8 mouse cellular contexts compared by ENCODE assay signal in the genomic region with DNA sequence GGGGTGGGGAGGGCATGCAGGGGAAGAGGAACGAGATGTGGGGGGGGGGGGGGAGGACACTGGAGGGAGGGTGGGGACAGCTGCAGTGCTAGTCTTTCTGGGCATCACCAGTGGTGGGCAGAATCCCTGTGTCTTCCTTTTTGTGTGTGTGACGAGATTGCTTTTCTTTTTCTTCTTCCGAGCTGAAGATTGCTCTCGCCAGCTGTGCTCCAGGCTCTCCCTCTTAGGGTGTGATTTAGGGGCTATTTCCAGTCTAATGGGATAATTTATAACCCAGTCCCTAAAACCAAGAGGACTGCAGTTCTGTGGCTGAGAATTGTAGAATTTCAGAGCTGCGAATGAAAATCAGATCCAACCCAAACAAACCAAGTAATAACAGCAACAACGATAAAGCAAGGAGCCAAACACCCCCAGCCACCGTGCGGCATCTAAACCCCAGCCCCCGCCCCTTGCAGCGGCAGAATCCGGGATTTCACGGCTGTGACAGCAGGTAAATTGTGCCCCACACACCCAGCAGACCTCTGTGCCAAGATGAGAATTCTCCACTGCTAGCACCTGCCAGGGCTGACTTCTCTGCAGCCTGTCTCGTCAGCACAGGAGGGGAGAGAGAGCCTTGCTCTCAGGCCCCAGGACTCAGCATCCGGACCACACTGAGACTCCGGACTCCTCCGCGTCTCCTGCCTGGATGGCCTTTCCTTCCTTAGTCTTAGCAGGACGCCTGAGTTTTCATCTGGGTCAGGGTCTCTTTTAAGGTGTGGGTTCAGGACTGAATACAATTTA.
DNase-seq lines count a peak whose midpoint lies in the region; ATAC-seq and TF ChIP-seq lines count a peak whose summit lies in the region.

No protein-coding gene starts in this region.

- H3K27me3 ChIP-seq in CH12.LX (replicated peaks): peaks cover 5% of the 10 kb centered on the region
- peaks cover 53% of the 10 kb centered on the region for H3K27me3 ChIP-seq in forebrain, embryonic 10.5 days (ENCODE audit: poor library complexity, severe bottlenecking)
- H3K27me3 ChIP-seq in kidney, postnatal 0 days (ENCODE audit: insufficient read depth, low read length): no peaks in the 10 kb centered on the region
- peaks cover 4% of the 10 kb centered on the region; the same call in 1 of the 2 replicates for H3K27me3 ChIP-seq in neural tube, embryonic 12.5 days (replicated peaks)

- no peak overlapping the region for H3K9ac ChIP-seq in CH12.LX (ENCODE audit: insufficient read depth, low read depth)
- 0 out of 2 replicates have a peak overlapping the region, but pooled peaks have one; percentile 37 for H3K9ac ChIP-seq in kidney, postnatal 0 days (ENCODE audit: low read depth, low read length)
- H3K9ac ChIP-seq in neural tube, embryonic 12.5 days: peak overlapping the region; percentile 55; the same call in 1 of the 2 replicates

- dilution Hi-C loops in CH12.LX (cut with MboI; ENCODE audit: extremely low pct_ligation_motif_present, extremely low pct_unique_long_range_greater_than_20kb, low sequenced_read_pairs): no loop called here

- no peak for TF ChIP-seq RAD21 in CH12.LX (IDR thresholded peaks at IDR 0.05; ENCODE audit: low read depth, low read length)

- ATAC-seq in kidney, postnatal 0 days (replicated peaks; ENCODE audit: low FRiP score, low read depth): peak; percentile 40; the same call in 1 of the 2 replicates
- peak; percentile 69 for ATAC-seq in neural tube, embryonic 12.5 days (ENCODE audit: low FRiP score, low read depth)

- in situ Hi-C loops in CH12.LX (cut with MboI; ENCODE audit: low pct_ligation_motif_present, low pct_unique_long_range_greater_than_20kb, low sequenced_read_pairs): no loop called here

- DNase-seq in cerebellum, adult 18-20 months: peak; percentile 31 to 42
- no peak for DNase-seq in cerebellum, adult 11 months
- DNase-seq in CH12.LX (ENCODE audit: extremely low read depth): no peak
- DNase-seq in forebrain, embryonic 10.5 days (ENCODE audit: extremely low spot score, low spot score): peak; percentile 49
- DNase-seq in kidney, postnatal 0 days (ENCODE audit: low spot score): peak; percentile 83
- DNase-seq in right cerebral cortex, postnatal 25 days: no peak
- no peak for DNase-seq in layer of hippocampus, adult 9-10 months (ENCODE audit: low spot score)

- H3K36me3 ChIP-seq in CH12.LX (replicated peaks in 1 of 2; ENCODE audit: control insufficient read depth in 1 of 2, insufficient read depth in 1 of 2, low read length in 1 of 2): no peaks in the 10 kb centered on the region
- H3K36me3 ChIP-seq in forebrain, embryonic 10.5 days (replicated peaks): no peaks in the 10 kb centered on the region
- H3K36me3 ChIP-seq in kidney, postnatal 0 days (ENCODE audit: insufficient read depth, low read length): no peaks in the 10 kb centered on the region
- no peaks in the 10 kb centered on the region for H3K36me3 ChIP-seq in neural tube, embryonic 12.5 days

- H3K9me3 ChIP-seq in CH12.LX (replicated peaks; ENCODE audit: low read length): no peaks in the 10 kb centered on the region
- no peaks in the 10 kb centered on the region for H3K9me3 ChIP-seq in forebrain, embryonic 10.5 days
- H3K9me3 ChIP-seq in kidney, postnatal 0 days (replicated peaks; ENCODE audit: low read length): no peaks in the 10 kb centered on the region
- no peaks in the 10 kb centered on the region for H3K9me3 ChIP-seq in neural tube, embryonic 12.5 days

- H3K4me2 ChIP-seq in CH12.LX (ENCODE audit: insufficient read depth, low read depth, poor library complexity, severe bottlenecking): peak overlapping the region; percentile 90
- H3K4me2 ChIP-seq in kidney, postnatal 0 days (ENCODE audit: low read length): peak overlapping the region; percentile 64
- H3K4me2 ChIP-seq in neural tube, embryonic 12.5 days (replicated peaks): peak overlapping the region; percentile 61

- peaks cover 5 to 14% of the 10 kb centered on the region in 2 experiments; a peak in 3 of 4 replicates for H3K4me1 ChIP-seq in CH12.LX (ENCODE audit: control insufficient read depth in 1 of 2, insufficient read depth in 2 of 2)
- H3K4me1 ChIP-seq in forebrain, embryonic 10.5 days: peaks cover 65% of the 10 kb centered on the region
- peaks cover 20% of the 10 kb centered on the region for H3K4me1 ChIP-seq in kidney, postnatal 0 days (replicated peaks; ENCODE audit: insufficient read depth, low read length)
- peaks cover 50% of the 10 kb centered on the region for H3K4me1 ChIP-seq in neural tube, embryonic 12.5 days

- no peak overlapping the region for H3K4me3 ChIP-seq in CH12.LX (replicated peaks in 1 of 3; ENCODE audit: low read depth in 2 of 3, low read length in 2 of 3, poor library complexity in 1 of 3)
- peak overlapping the region; percentile 51 for H3K4me3 ChIP-seq in forebrain, embryonic 10.5 days
- peak overlapping the region; percentile 27 for H3K4me3 ChIP-seq in kidney, postnatal 0 days (replicated peaks; ENCODE audit: low read depth, low read length)
- H3K4me3 ChIP-seq in neural tube, embryonic 12.5 days: peak overlapping the region; percentile 19; the same call in 1 of the 2 replicates

- 1% methylated on average over 18 of the region's 18 CpGs for WGBS in forebrain, embryonic 10.5 days
- whole genome bisulfite sequencing in kidney, postnatal 0 days: 4% methylated on average over 17 of the region's 18 CpGs
- WGBS in neural tube, embryonic 12.5 days: under 1% methylated on average over 18 of the region's 18 CpGs

- H3K27ac ChIP-seq in CH12.LX (ENCODE audit: insufficient read depth, low read depth): no peak overlapping the region
- peak overlapping the region; percentile 80 for H3K27ac ChIP-seq in forebrain, embryonic 10.5 days
- H3K27ac ChIP-seq in kidney, postnatal 0 days: peak overlapping the region; percentile 71
- H3K27ac ChIP-seq in neural tube, embryonic 12.5 days: no peak overlapping the region

- H3K79me2 ChIP-seq in CH12.LX (replicated peaks; ENCODE audit: control insufficient read depth, extremely low read depth, insufficient read depth, poor library complexity, severe bottlenecking): no peaks in the 10 kb centered on the region

- no peak for TF ChIP-seq POLR2A in CH12.LX (IDR thresholded peaks at IDR 0.05; ENCODE audit: low read depth, low read length)

- no peak for TF ChIP-seq EP300 in CH12.LX (IDR thresholded peaks at IDR 0.05; ENCODE audit: low read length)

- TF ChIP-seq CTCF in CH12.LX (conservative IDR thresholded peaks at IDR 0.05 in 1 of 2, IDR thresholded peaks at IDR 0.05 in 1 of 2; ENCODE audit: low read depth in 2 of 2, low read length in 2 of 2): no peak
- no peak for TF ChIP-seq CTCF in kidney, postnatal 0 days (IDR thresholded peaks at IDR 0.05; ENCODE audit: low read depth)

TF ChIP-seq in CH12.LX, 34 proteins besides CTCF, POLR2A, EP300 and RAD21:
- no peak for TF ChIP-seq BHLHE40 (IDR thresholded peaks at IDR 0.05; ENCODE audit: low read depth, low read length)
- no peak for TF ChIP-seq SMC3 (IDR thresholded peaks at IDR 0.05; ENCODE audit: low read depth, low read length)
- no peak for TF ChIP-seq ZKSCAN1 (IDR thresholded peaks at IDR 0.05; ENCODE audit: borderline replicate concordance, low read depth, low read length)

Comparison
In these comparisons a context has a peak if more than half of its experiments do, and no peak if none do; other contexts are left out.
1. DNase-seq: peak in cerebellum, adult 18-20 months (2 of 2), forebrain, embryonic 10.5 days (single experiment) and kidney, postnatal 0 days (single experiment); none in cerebellum, adult 11 months (single experiment), CH12.LX (single experiment), right cerebral cortex, postnatal 25 days (single experiment) and layer of hippocampus, adult 9-10 months (single experiment).
2. H3K27ac ChIP-seq: peak in forebrain, embryonic 10.5 days (single experiment) and kidney, postnatal 0 days (single experiment); none in CH12.LX (single experiment) and neural tube, embryonic 12.5 days (single experiment).
3. H3K4me3 ChIP-seq: peak in forebrain, embryonic 10.5 days (single experiment), kidney, postnatal 0 days (single experiment) and neural tube, embryonic 12.5 days (single experiment); none in CH12.LX (0 of 3).
4. Peak in every context shown above with its lines, with median percentiles within 50 percentile points of each other: H3K4me2 ChIP-seq.